Mouse (Mus musculus) layer of hippocampus, adult 2 months (tissue): ENCODE measurements around the gene Sgsm2. TPM values are rescaled to one million over a fixed set of nuclear protein-coding genes. Genes with fewer than 3 reads are reported as not detected.
A peak's percentile ranks its signal among the peaks of the same experiment; 100 is the strongest.

Experiments
- DNase-seq, 2 experiments: peaks; one replicate each; pipeline ENCODE4 v3.0.0; 2022; ENCODE audit warnings: low spot score in 2 of 2
- H3K27ac ChIP-seq: fragments of 200-600 bp; 2 replicates; pipeline ENCODE4 v1.8.1; 2022
- H3K4me3 ChIP-seq: fragments of 200-600 bp; 2 replicates; pipeline ENCODE4 v1.8.1; 2022; ENCODE audit warnings: mild to moderate bottlenecking
- CTCF ChIP-seq: fragments of 200-600 bp; conservative IDR thresholded peaks from 2 replicates; pipeline ENCODE4 v1.8.1; 2022; ENCODE audit warnings: antibody characterized with exemption, mild to moderate bottlenecking, moderate library complexity
- total RNA-seq, 2 experiments: library from RNA; stranded (reverse); gene quantifications; 2 replicates each; pipeline ENCODE4 v1.2.3; 2021

Sgsm2 gene
- total RNA-seq, 2 experiments from 2014 or later, result 91.7 to 99.3 TPM

- peak; percentile 51 to 58 for DNase-seq
- H3K27ac ChIP-seq, result peak overlapping the region; percentile 90
- TF ChIP-seq CTCF, result no peak
- H3K4me3 ChIP-seq, result no peak overlapping the region
These were observed 22.2 kb downstream of the Sgsm2 start for GRCm38 (mm10) chr11:74874630-74875029.

- DNase-seq, result peak; percentile 62 to 75
- H3K27ac ChIP-seq, result peak overlapping the region; percentile 83
- TF ChIP-seq CTCF, result peak; percentile 67
- H3K4me3 ChIP-seq, result no peak overlapping the region
These were observed 25.8 kb downstream of the Sgsm2 start for GRCm38 (mm10) chr11:74870991-74871622.

DNA sequence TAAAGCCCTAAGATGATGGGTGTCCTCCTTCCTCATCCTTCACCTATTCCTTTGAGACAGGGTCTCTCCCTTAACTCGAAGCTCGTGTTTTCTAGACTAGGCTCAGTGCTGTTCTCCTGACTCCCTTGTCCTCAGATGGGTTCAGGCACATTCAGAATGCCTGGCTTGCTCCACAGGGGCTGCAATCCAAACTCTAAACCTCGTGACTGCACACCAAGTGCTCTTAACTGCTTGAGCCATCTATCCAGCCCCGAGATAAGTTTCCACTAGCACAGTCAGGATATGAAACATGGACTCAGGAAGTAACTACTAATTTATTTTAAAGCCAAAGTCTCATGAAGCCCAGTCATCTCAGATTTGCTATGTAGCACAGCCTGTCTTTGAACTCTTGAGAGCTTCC lies 26.3 kb downstream of the Sgsm2 start:
- no peak for DNase-seq
- H3K4me3 ChIP-seq, result no peak overlapping the region
- H3K27ac ChIP-seq, result peak overlapping the region; percentile 83
- TF ChIP-seq CTCF, result no peak

DNA sequence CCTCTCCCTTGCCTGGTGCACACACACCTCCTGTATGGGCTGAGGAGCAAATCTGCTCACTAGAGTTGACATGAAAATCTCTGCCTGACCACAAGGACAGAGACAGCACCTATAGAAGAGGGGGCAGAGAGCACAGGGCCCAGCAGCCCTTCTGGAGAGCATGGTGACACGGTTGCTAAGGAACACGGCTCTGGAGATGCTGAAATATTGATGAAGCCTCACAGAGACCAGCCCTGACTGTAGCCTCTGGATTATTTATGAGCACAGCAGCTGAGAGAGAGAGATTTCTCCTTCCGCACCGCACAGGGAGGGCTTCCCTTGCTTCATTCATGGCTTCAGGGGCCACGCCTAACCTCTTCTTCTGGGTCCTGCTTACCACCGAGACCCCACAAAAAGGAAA lies 27.3 kb downstream of the Sgsm2 start:
- no peak overlapping the region for H3K4me3 ChIP-seq
- no peak for TF ChIP-seq CTCF
- H3K27ac ChIP-seq, result peak overlapping the region; percentile 83
- no peak for DNase-seq

DNA sequence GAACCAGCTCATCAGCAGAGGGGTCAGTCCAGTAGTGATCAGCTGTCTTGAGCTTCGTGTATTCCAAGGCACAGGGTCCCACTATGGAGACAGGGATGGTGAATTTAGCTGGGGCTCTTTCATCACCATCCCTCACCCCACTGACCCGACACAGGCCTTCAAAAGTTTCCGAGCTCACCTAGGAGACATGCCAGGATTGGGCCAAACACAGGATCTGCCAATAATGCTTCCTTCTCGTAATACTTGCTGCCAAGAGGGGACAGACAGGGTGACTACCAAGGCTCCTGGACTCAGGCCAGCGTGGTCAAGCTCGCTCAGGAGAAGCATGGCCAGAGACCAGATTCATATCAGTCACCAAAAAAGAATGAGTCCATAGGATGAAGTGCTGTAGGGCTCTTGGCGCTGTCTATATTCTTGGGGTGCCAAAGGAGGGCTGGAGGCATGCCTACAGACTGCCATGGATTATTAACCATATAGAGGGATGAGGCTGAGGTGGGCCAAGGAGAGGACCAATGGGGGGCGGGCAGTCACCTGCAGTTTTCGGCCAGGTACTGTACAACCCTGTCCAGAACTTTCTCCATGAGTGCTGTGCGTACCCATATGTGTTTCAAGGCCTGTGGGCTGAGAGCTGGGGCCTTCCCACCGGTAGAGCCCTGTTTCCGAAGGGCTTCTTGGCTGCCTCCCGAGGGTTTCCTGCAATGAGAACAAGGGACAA lies 28.7 kb downstream of the Sgsm2 start:
- no peak for TF ChIP-seq CTCF
- H3K4me3 ChIP-seq, result no peak overlapping the region
- DNase-seq, result no peak
- H3K27ac ChIP-seq, result 0 out of 2 replicates have a peak overlapping the region, but pooled peaks have one; percentile 47

GRCm38 (mm10) chr11:74867181-74867580 lies 29.7 kb downstream of the Sgsm2 start:
- Histone ChIP-seq H3K27ac (peak overlapping the region; percentile 47), H3K4me3 (no peak overlapping the region)
- no peak for DNase-seq
- TF ChIP-seq CTCF, result no peak

DNA sequence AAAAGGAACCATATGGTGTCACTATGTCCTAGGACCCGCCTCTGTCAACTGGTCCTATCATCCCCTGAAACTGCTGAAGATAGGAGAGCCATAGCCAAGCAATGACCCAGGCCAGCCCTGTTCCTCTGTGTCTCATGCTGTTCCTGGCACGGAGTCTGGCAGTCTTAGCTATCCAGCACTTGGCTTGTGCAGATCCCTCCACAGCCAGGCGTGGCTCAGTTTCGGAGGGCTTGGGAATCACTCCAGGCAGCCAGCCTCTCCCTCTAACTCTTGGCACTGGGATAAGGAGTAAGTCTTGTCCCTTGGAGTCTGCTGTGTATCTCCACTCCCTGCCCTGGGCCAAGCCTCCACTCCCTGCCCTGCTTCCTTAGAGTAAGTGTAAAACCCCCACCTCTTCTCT lies 30.2 kb downstream of the Sgsm2 start:
- H3K4me3 ChIP-seq, result no peak overlapping the region
- TF ChIP-seq CTCF, result no peak
- H3K27ac ChIP-seq, result peak overlapping the region; percentile 47
- peak; percentile 44 to 62 for DNase-seq

- no peak for TF ChIP-seq CTCF
- no peak overlapping the region for H3K4me3 ChIP-seq
- H3K27ac ChIP-seq, result no peak overlapping the region
- no peak for DNase-seq
These were observed 31.6 kb downstream of the Sgsm2 start for GRCm38 (mm10) chr11:74865252-74865651.

DNA sequence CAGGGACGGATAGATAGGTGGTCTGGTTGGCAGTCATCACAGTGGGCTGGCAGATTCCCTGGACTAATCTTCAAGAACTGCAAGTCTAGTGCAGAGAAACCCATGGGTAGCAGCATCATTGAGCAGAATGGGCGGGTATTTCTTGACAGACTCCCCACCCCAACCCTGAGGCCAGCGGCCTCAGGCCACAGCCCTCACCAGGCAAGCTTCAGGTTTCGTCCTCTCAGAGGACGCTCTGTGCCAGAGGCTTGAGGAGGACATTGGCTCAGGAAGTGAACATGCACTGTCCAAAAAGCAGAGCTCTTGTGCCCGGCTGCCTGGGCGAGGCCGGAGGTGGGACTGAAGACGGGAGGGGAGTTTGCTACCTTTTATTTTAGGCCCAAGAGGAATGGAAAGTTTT lies 32.4 kb downstream of the Sgsm2 start:
- Histone ChIP-seq H3K27ac (no peak overlapping the region), H3K4me3 (no peak overlapping the region)
- no peak for DNase-seq
- no peak for TF ChIP-seq CTCF

GRCm38 (mm10) chr11:74863471-74863870 lies 33.4 kb downstream of the Sgsm2 start:
- Histone ChIP-seq H3K4me3 (no peak overlapping the region), H3K27ac (no peak overlapping the region)
- peak; percentile 74 for TF ChIP-seq CTCF
- peak in 1 of 2 experiments; percentile 44 for DNase-seq

- TF ChIP-seq CTCF, result no peak
- H3K27ac ChIP-seq, result no peak overlapping the region
- no peak for DNase-seq
These were observed 34.7 kb downstream of the Sgsm2 start for GRCm38 (mm10) chr11:74862129-74862528.

GRCm38 (mm10) chr11:74857756-74858155 lies 39.1 kb downstream of the Sgsm2 start:
- H3K4me3 ChIP-seq, result no peak overlapping the region
- no peak for DNase-seq
- 0 out of 2 replicates have a peak overlapping the region, but pooled peaks have one; percentile 23 for H3K27ac ChIP-seq
- no peak for TF ChIP-seq CTCF

More at GRCm38 (mm10) chr11:74862129-74862528, 34.7 kb downstream of the Sgsm2 start:
- H3K4me3 ChIP-seq, result no peak overlapping the region

GRCm38 (mm10) chr11:74850998-74851661 lies 45.7 kb downstream of the Sgsm2 start:
- peak overlapping the region; percentile 28; the same call in 1 of the 2 replicates for H3K27ac ChIP-seq

More at GRCm38 (mm10) chr11:74850998-74851661, 45.7 kb downstream of the Sgsm2 start:
- no peak overlapping the region for H3K4me3 ChIP-seq
- DNase-seq, result no peak
- no peak for TF ChIP-seq CTCF
